Mouse (Mus musculus) myocyte (in vitro differentiated cells): ENCODE measurements around the gene C3.

ENCODE experiments used
- E2F4 ChIP-seq: IDR thresholded peaks from one replicate; pipeline ENCODE4 v1.6.1; 2011; ENCODE audit warnings: mild to moderate bottlenecking, control low read depth, moderate library complexity; ENCODE audit not compliant: insufficient read depth
- MAX ChIP-seq: IDR thresholded peaks from one replicate; pipeline ENCODE4 v1.6.1; 2011; ENCODE audit warnings: low read depth, mild to moderate bottlenecking, control low read depth
- POLR2A ChIP-seq: IDR thresholded peaks from one replicate; pipeline ENCODE4 v1.6.1; 2011; ENCODE audit warnings: low read depth, mild to moderate bottlenecking, control low read depth, moderate library complexity; ENCODE audit not compliant: insufficient read length
- USF1 ChIP-seq: IDR thresholded peaks from one replicate; pipeline ENCODE4 v1.6.1; 2011; ENCODE audit warnings: low read depth, mild to moderate bottlenecking, control low read depth, moderate library complexity

DNA sequence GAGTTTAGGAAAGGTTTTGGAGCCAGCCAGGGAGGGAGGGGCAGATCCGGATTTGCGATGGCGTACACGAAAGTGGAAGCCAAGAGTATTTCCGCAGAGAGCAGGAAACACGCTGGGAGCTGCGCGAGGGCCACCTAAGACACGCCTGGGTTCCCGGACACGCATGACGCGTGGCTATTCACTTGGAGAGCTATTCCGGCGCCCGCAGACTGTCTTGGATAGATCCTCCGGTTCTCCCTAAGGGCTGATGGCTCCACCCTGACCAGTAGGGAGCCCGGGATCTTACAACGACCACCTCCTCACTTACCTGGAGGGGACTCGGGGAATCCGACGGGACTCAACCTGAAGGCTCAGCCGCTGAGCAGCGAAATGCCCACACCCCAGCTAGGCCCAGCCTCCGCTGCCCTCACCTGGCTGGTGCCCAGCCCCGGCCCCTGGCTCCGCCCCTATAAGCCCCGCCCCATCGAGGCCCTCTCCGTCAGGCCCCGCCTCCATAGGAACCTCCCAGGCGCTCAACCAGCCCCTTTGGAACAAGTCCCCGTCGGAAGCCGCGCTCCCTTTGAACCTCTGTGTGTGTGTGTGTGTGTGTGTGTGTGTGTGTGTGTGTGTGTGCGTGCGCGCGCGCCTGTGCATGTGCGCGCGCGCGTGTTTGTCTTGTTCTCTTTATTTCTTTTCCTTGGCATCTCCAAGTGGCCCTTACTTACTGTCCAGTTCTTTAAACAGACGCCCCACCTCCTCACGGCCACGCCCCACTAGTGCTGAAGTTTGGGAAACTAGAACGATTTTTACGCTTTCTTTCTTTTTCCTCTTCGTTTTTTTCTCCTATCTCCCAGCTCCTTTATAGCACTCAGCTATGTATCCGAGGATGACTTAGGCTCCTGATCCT is 47.4 kb upstream of the C3 start:
- TF ChIP-seq POLR2A (peak; percentile 56), E2F4 (no peak), USF1 (no peak), MAX (no peak)
